Mouse (Mus musculus): ENCODE data around the gene D630003M21Rik. TPM values are rescaled to one million over a fixed set of nuclear protein-coding genes. Genes with fewer than 3 reads are reported as not detected.

Gene D630003M21Rik
- total and polyA plus RNA-seq, 2 experiments = 0.46 to 0.69 TPM

DNA sequence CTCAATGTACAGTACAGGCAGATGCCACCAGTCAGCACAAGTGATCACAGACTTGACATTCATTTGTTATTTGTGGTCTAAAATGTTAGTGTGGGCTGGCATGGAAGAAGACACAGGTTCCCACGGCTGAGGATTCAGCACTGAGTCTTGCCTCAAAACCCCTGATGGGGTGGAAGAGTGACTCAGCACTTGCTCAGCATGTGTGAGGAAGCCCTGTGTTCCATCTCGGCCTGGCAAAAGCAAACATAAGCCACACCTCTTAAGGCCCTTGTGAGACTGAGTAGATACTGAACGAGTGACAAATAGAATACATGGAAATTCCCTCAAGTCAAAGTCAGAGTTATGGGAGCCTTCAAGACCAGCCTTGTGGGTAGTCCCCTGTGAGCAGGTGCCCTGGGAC lies 4.1 kb upstream of the D630003M21Rik start:
- WGBS = 81% methylated on average over 3 of the region's 3 CpGs
- no peak for DNase-seq (ENCODE audit: extremely low read depth, low read depth, low spot score)
- TF ChIP-seq CTCF (IDR thresholded peaks at IDR 0.05; ENCODE audit: low read depth, low read length) = no peak
- TF ChIP-seq POLR2A (IDR thresholded peaks at IDR 0.05; ENCODE audit: extremely low read depth, insufficient read depth, low read length) = no peak
- no peaks in the 10 kb centered on the region for H3K79me2 ChIP-seq (ENCODE audit: control insufficient read depth, insufficient read depth, low read length)
- no peak overlapping the region for H3K27ac ChIP-seq (replicated peaks; ENCODE audit: insufficient read depth, low read depth, low read length)
- H3K27me3 ChIP-seq (ENCODE audit: control insufficient read depth, insufficient read depth, low read length) = no peaks in the 10 kb centered on the region
- peaks cover 2% of the 10 kb centered on the region; the same call in 1 of the 2 replicates for H3K4me1 ChIP-seq (ENCODE audit: control insufficient read depth, insufficient read depth, low read length)
- H3K4me3 ChIP-seq (ENCODE audit: insufficient read depth, low read depth, low read length) = no peak overlapping the region
- no peaks in the 10 kb centered on the region for H3K36me3 ChIP-seq (ENCODE audit: control insufficient read depth, insufficient read depth, low read length)
- H3K9ac ChIP-seq (ENCODE audit: low read depth, low read length) = no peak overlapping the region

DNA sequence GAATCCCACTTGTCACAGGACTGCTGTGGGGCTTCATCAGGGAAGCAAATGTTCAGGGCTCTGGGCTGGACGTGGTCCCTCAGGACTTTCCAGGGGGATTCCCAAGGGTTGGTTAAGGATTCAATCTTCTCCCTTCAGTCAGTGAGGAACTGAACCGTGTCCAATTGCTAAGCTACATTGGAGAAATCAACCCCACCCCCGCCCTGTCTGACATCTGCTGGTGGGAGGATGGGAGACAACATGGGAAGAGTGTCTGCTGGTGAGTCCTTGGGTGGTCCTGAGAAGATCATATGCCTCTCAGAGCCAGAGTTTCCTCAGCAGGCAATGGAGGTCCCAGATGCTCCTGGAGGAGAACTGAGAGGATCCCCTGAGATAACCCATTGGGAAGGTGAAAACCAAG lies 3.4 kb upstream of the D630003M21Rik start:
- TF ChIP-seq CTCF (IDR thresholded peaks at IDR 0.05; ENCODE audit: low read depth, low read length) (no peak), POLR2A (IDR thresholded peaks at IDR 0.05; ENCODE audit: extremely low read depth, insufficient read depth, low read length) (no peak)
- H3K4me3 ChIP-seq (ENCODE audit: insufficient read depth, low read depth, low read length) = no peak overlapping the region
- H3K4me1 ChIP-seq (ENCODE audit: control insufficient read depth, insufficient read depth, low read length) = peaks cover 2% of the 10 kb centered on the region; the same call in 1 of the 2 replicates
- H3K27me3 ChIP-seq (ENCODE audit: control insufficient read depth, insufficient read depth, low read length) = no peaks in the 10 kb centered on the region
- WGBS = 80% methylated on average over 3 of the region's 3 CpGs
- H3K27ac ChIP-seq (replicated peaks; ENCODE audit: insufficient read depth, low read depth, low read length) = no peak overlapping the region
- no peak for DNase-seq (ENCODE audit: extremely low read depth, low read depth, low spot score)
- no peak overlapping the region for H3K9ac ChIP-seq (ENCODE audit: low read depth, low read length)
- no peaks in the 10 kb centered on the region for H3K36me3 ChIP-seq (ENCODE audit: control insufficient read depth, insufficient read depth, low read length)
- H3K79me2 ChIP-seq (ENCODE audit: control insufficient read depth, insufficient read depth, low read length) = no peaks in the 10 kb centered on the region

DNA sequence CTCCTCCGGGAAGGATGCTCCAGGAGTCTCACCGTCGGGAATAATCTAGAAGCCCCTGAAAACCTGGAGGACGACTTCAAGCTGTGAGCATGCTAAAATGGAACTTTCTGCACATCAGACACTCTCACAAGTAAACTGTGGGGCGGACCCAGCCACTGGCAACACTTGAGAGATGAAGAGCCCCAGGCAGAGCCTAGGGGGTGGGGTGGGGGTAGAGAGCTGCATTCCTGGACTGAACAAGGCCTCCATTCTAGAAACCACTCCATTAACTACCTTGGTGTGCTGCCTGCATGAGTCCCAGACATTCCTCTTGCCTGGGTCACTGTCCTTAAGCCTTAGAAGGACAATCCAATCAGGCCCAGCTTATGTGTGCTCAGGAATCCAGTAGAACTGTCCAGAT lies 2.0 kb upstream of the D630003M21Rik start:
- no peak for DNase-seq (ENCODE audit: extremely low read depth, low read depth, low spot score)
- no peak overlapping the region for H3K4me3 ChIP-seq (ENCODE audit: insufficient read depth, low read depth, low read length)
- no peaks in the 10 kb centered on the region for H3K27me3 ChIP-seq (ENCODE audit: control insufficient read depth, insufficient read depth, low read length)
- 81% methylated on average over 5 of the region's 5 CpGs for WGBS
- H3K27ac ChIP-seq (replicated peaks; ENCODE audit: insufficient read depth, low read depth, low read length) = no peak overlapping the region
- H3K9ac ChIP-seq (ENCODE audit: low read depth, low read length) = no peak overlapping the region
- no peaks in the 10 kb centered on the region for H3K36me3 ChIP-seq (ENCODE audit: control insufficient read depth, insufficient read depth, low read length)
- TF ChIP-seq CTCF (IDR thresholded peaks at IDR 0.05; ENCODE audit: low read depth, low read length) (no peak), POLR2A (IDR thresholded peaks at IDR 0.05; ENCODE audit: extremely low read depth, insufficient read depth, low read length) (no peak)
- peaks cover 2% of the 10 kb centered on the region; the same call in 1 of the 2 replicates for H3K4me1 ChIP-seq (ENCODE audit: control insufficient read depth, insufficient read depth, low read length)
- H3K79me2 ChIP-seq (ENCODE audit: control insufficient read depth, insufficient read depth, low read length) = no peaks in the 10 kb centered on the region

DNA sequence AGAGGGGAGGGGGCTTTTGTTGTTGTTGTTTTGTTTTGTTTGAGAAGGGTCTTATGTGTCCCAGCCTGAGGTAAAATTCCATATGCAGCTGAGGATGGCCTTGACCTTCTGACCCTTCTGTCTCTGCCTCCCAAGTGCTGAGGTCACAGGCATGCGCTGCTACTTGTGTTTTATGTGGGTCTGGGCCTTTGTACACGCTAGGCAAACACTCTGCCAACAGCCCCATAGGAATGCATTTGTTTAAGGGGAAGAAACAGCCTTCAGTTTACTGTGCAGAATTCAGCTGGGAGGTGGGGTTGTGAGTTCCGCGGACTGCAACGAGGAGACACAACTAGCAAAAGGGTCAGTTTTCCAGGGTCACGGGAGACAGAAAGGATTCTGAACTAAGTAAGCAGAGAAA lies 1.6 kb upstream of the D630003M21Rik start:
- H3K9ac ChIP-seq (ENCODE audit: low read depth, low read length) = no peak overlapping the region
- no peaks in the 10 kb centered on the region for H3K27me3 ChIP-seq (ENCODE audit: control insufficient read depth, insufficient read depth, low read length)
- no peaks in the 10 kb centered on the region for H3K79me2 ChIP-seq (ENCODE audit: control insufficient read depth, insufficient read depth, low read length)
- 80% methylated on average over 6 of the region's 6 CpGs for WGBS
- TF ChIP-seq CTCF (IDR thresholded peaks at IDR 0.05; ENCODE audit: low read depth, low read length) (no peak), POLR2A (IDR thresholded peaks at IDR 0.05; ENCODE audit: extremely low read depth, insufficient read depth, low read length) (no peak)
- no peak overlapping the region for H3K27ac ChIP-seq (replicated peaks; ENCODE audit: insufficient read depth, low read depth, low read length)
- peaks cover 2% of the 10 kb centered on the region; the same call in 1 of the 2 replicates for H3K4me1 ChIP-seq (ENCODE audit: control insufficient read depth, insufficient read depth, low read length)
- DNase-seq (ENCODE audit: extremely low read depth, low read depth, low spot score) = no peak
- H3K4me3 ChIP-seq (ENCODE audit: insufficient read depth, low read depth, low read length) = no peak overlapping the region
- H3K36me3 ChIP-seq (ENCODE audit: control insufficient read depth, insufficient read depth, low read length) = no peaks in the 10 kb centered on the region

DNA sequence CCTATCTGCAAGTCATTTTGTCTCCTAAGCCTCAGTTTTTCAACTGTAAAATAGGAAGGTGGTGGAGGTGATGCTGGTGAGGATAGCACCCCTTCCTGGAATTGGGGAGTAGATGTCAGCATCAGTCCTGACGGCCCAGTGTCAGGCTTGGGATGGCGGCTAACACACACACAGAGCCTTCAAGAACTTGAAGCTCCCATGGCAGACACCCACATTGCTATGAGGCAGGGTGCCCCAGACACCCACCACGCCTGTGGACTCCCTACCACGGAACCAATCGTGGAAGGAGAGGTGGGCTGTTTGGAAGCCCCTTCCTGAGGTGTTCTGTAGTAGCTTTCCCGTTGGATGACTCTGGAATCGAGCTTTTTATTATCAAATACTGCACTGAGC lies 476 bp upstream of the D630003M21Rik start:
- no peak for TF ChIP-seq CTCF (IDR thresholded peaks at IDR 0.05; ENCODE audit: low read depth, low read length)
- TF ChIP-seq POLR2A (IDR thresholded peaks at IDR 0.05; ENCODE audit: extremely low read depth, insufficient read depth, low read length) = no peak
- 0 out of 2 replicates have a peak overlapping the region, but pooled peaks have one; percentile 8 for H3K9ac ChIP-seq (ENCODE audit: low read depth, low read length)
- H3K36me3 ChIP-seq (ENCODE audit: control insufficient read depth, insufficient read depth, low read length) = no peaks in the 10 kb centered on the region
- H3K4me3 ChIP-seq (ENCODE audit: insufficient read depth, low read depth, low read length) = peak overlapping the region; percentile 32; the same call in 1 of the 2 replicates
- DNase-seq (ENCODE audit: extremely low read depth, low read depth, low spot score) = no peak
- no peak overlapping the region for H3K27ac ChIP-seq (replicated peaks; ENCODE audit: insufficient read depth, low read depth, low read length)
- H3K4me1 ChIP-seq (ENCODE audit: control insufficient read depth, insufficient read depth, low read length) = peaks cover 4% of the 10 kb centered on the region; the same call in 1 of the 2 replicates
- no peaks in the 10 kb centered on the region for H3K27me3 ChIP-seq (ENCODE audit: control insufficient read depth, insufficient read depth, low read length)
- no peaks in the 10 kb centered on the region for H3K79me2 ChIP-seq (ENCODE audit: control insufficient read depth, insufficient read depth, low read length)
- WGBS = 42% methylated on average over 7 of the region's 7 CpGs

DNA sequence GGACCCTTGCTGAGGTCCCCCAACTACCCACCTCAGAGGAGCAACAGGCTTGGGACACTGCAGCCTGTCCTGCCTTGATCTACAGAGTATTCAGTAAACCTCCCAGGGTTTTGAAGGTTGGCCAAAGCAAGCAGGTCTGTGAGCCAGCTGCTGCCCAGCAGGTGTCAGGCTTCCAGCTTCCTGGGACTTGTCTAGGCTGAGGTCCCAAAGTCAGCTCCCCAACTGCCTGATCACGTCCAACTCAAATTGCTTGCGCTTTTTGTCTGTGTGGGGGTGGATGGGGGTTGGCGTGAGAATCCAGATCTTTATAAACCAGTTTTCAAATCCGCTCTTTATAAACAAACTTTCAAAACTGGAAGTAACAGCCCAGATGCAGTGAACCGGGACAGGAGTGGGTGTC lies 3.7 kb downstream of the D630003M21Rik start:
- H3K9ac ChIP-seq (ENCODE audit: low read depth, low read length) = 0 out of 2 replicates have a peak overlapping the region, but pooled peaks have one; percentile 17
- peaks cover 4% of the 10 kb centered on the region; the same call in 1 of the 2 replicates for H3K4me1 ChIP-seq (ENCODE audit: control insufficient read depth, insufficient read depth, low read length)
- no peaks in the 10 kb centered on the region for H3K36me3 ChIP-seq (ENCODE audit: control insufficient read depth, insufficient read depth, low read length)
- no peaks in the 10 kb centered on the region for H3K79me2 ChIP-seq (ENCODE audit: control insufficient read depth, insufficient read depth, low read length)
- H3K27me3 ChIP-seq (ENCODE audit: control insufficient read depth, insufficient read depth, low read length) = no peaks in the 10 kb centered on the region
- no peak overlapping the region for H3K27ac ChIP-seq (replicated peaks; ENCODE audit: insufficient read depth, low read depth, low read length)
- TF ChIP-seq POLR2A (IDR thresholded peaks at IDR 0.05; ENCODE audit: extremely low read depth, insufficient read depth, low read length) (no peak), CTCF (IDR thresholded peaks at IDR 0.05; ENCODE audit: low read depth, low read length) (peak; percentile 92)
- 14% methylated on average over 5 of the region's 5 CpGs for WGBS
- no peak overlapping the region for H3K4me3 ChIP-seq (ENCODE audit: insufficient read depth, low read depth, low read length)
- peak; percentile 85 for DNase-seq (ENCODE audit: extremely low read depth, low read depth, low spot score)
